Mouse (Mus musculus) ES-Bruce4 (cell line): ENCODE results near the gene Ctc1.

ENCODE experiments used
- CTCF ChIP-seq: IDR thresholded peaks from one replicate; pipeline ENCODE4 v1.8.1; 2011; ENCODE audit warnings: low read depth, low read length
- EP300 ChIP-seq: IDR thresholded peaks from 2 replicates; pipeline ENCODE4 v1.6.1; 2011; ENCODE audit warnings: low read depth, low read length; ENCODE audit not compliant: insufficient read depth
- POLR2A ChIP-seq: IDR thresholded peaks from one replicate; pipeline ENCODE4 v1.8.1; 2011; ENCODE audit warnings: low read length; ENCODE audit not compliant: insufficient read depth

DNA sequence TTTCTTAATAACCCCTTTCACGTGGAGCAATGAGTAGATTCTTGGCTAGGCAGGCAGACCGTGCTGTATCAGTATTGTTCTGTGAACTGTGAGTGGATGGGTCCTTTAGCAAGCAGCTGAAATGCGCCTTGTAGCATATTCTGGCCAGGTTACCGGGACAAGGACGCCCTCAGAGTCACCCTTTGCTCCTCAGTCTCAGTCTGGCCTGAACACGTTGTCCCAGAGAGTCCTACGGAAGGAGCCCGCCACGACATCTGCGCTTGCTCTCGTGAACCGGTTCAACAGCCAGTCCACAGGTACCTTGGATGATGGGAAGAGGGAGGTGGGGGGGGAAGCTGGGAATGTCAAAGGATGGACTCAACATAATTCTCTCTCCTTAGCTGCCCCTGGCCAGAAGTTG lies 31.9 kb downstream of the Ctc1 start:
- TF ChIP-seq POLR2A (no peak), CTCF (no peak), EP300 (no peak)
